Mouse (Mus musculus): ENCODE measurements around the gene Slc35d3. TPM values are rescaled to one million over a fixed set of nuclear protein-coding genes. Genes with fewer than 3 reads are reported as not detected.

Slc35d3 gene
- polyA plus RNA-seq, 1 experiment from 2014 or later, result not detected

GRCm38 (mm10) chr10:19877257-19877656 is 26.0 kb upstream of the Slc35d3 start:
- POLR2A ChIA-PET, result no interaction called here
- no peaks in the 10 kb centered on the region for H3K27me3 ChIP-seq
- DNase-seq (ENCODE audit: low read depth, low spot score) (peak; percentile 43), ATAC-seq (peak; percentile 36)
- in situ Hi-C loops (cut with MboI; ENCODE audit: low pct_unique_long_range_greater_than_20kb), result no loop called here
- CTCF ChIA-PET, result interaction anchor here (0.6 to 3.6 kb wide), 3 partner anchors 8 to 83 kb away, joined by 3 to 14 read pairs (median 6); no protein-coding TSS in a partner anchor
- no peak for TF ChIP-seq CTCF (IDR thresholded peaks at IDR 0.05)

GRCm38 (mm10) chr10:19876669-19877068 is 25.4 kb upstream of the Slc35d3 start:
- CTCF ChIA-PET, result interaction anchor here (2.4 to 3.6 kb wide), 2 partner anchors 9 to 11 kb away, joined by 6 to 14 read pairs; no protein-coding TSS in a partner anchor
- in situ Hi-C loops (cut with MboI; ENCODE audit: low pct_unique_long_range_greater_than_20kb), result no loop called here
- POLR2A ChIA-PET, result interaction anchor here (0.5 to 0.7 kb wide), 3 partner anchors 15 to 64 kb away, joined by 3 read pairs; no protein-coding TSS in a partner anchor
- ATAC-seq (no peak), DNase-seq (ENCODE audit: low read depth, low spot score) (no peak)
- no peak for TF ChIP-seq CTCF (IDR thresholded peaks at IDR 0.05)
- H3K27me3 ChIP-seq, result no peaks in the 10 kb centered on the region

GRCm38 (mm10) chr10:19875346-19875745 is 24.1 kb upstream of the Slc35d3 start:
- DNase-seq (ENCODE audit: low read depth, low spot score) (peak; percentile 38), ATAC-seq (peak; percentile 63)
- no peaks in the 10 kb centered on the region for H3K27me3 ChIP-seq
- no peak for TF ChIP-seq CTCF (IDR thresholded peaks at IDR 0.05)
- POLR2A ChIA-PET, result interaction anchor here (0.7 kb wide), 1 partner anchor 62 kb away, joined by 5 read pairs; no protein-coding TSS in a partner anchor
- in situ Hi-C loops (cut with MboI; ENCODE audit: low pct_unique_long_range_greater_than_20kb), result no loop called here
- CTCF ChIA-PET, result interaction anchor here (0.7 to 3.6 kb wide), 5 partner anchors 10 to 31 kb away, joined by 3 to 14 read pairs (median 3); no protein-coding TSS in a partner anchor

DNA sequence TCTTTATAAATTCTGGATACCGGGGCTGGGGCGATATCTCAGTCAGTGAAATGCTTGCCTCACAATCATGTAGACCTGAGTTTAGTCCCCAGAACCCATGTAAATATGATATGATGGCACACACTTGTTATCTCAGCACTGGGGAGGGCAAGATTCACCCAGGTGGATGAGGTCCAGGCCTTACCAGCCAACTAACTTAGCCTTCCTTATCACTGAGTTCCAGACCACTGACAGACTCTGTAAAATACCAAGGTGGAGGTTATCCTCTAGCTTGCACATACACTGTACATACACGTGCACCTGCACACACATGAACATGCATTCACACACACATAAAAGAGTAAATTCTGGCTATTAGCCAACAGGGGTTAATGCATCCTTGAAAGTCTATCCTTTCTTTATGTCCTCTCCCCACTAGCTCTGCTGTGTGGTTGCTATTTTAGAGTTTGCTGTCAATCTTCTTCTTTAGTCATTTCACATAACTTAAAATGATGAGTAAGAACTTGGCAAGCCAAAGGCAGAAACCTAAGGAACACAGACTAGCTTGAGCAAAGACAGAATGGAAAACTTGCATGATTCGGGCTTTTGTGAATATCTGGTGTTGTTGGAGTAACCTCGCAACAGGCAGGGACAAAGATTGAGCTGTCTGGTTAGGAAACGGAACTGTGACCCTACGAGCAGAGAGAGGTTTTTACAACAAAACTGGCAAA is 4.5 kb upstream of the Slc35d3 start:
- in situ Hi-C loops (cut with MboI; ENCODE audit: low pct_unique_long_range_greater_than_20kb), result no loop called here
- ChIA-PET POLR2A (interaction anchor here (0.6 kb wide), 1 partner anchor 252 kb away, joined by 3 read pairs; no protein-coding TSS in a partner anchor), CTCF (interaction anchor here (0.9 to 2.6 kb wide), 3 partner anchors 12 to 75 kb away, joined by 3 to 7 read pairs (median 4); no protein-coding TSS in a partner anchor)
- TF ChIP-seq CTCF (IDR thresholded peaks at IDR 0.05), result no peak
- DNase-seq (ENCODE audit: low read depth, low spot score) (no peak), ATAC-seq (no peak)
- peaks cover 15% of the 10 kb centered on the region for H3K27me3 ChIP-seq

- DNase-seq (ENCODE audit: low read depth, low spot score) (no peak), ATAC-seq (no peak)
- TF ChIP-seq CTCF (IDR thresholded peaks at IDR 0.05), result no peak
- H3K27me3 ChIP-seq, result peaks cover 35% of the 10 kb centered on the region
- in situ Hi-C loops (cut with MboI; ENCODE audit: low pct_unique_long_range_greater_than_20kb), result no loop called here
- ChIA-PET POLR2A (no interaction called here), CTCF (interaction anchor here (1.1 to 1.9 kb wide), 2 partner anchors 9 to 17 kb away, joined by 4 to 7 read pairs; no protein-coding TSS in a partner anchor)
These were observed 2.4 kb upstream of the Slc35d3 start for GRCm38 (mm10) chr10:19853609-19854008.

- ChIA-PET POLR2A (no interaction called here), CTCF (interaction anchor here (1.1 to 1.9 kb wide), 2 partner anchors 9 to 18 kb away, joined by 4 to 7 read pairs; no protein-coding TSS in a partner anchor)
- in situ Hi-C loops (cut with MboI; ENCODE audit: low pct_unique_long_range_greater_than_20kb), result no loop called here
- H3K27me3 ChIP-seq, result peaks cover 43% of the 10 kb centered on the region
- ATAC-seq (no peak), DNase-seq (ENCODE audit: low read depth, low spot score) (no peak)
- TF ChIP-seq CTCF (IDR thresholded peaks at IDR 0.05), result no peak
These were observed 1.5 kb upstream of the Slc35d3 start for GRCm38 (mm10) chr10:19852776-19853175.

GRCm38 (mm10) chr10:19850544-19850997 is 688 bp downstream of the Slc35d3 start:
- CTCF ChIA-PET, result no interaction called here
- no peak for DNase-seq (ENCODE audit: low read depth, low spot score)

DNA sequence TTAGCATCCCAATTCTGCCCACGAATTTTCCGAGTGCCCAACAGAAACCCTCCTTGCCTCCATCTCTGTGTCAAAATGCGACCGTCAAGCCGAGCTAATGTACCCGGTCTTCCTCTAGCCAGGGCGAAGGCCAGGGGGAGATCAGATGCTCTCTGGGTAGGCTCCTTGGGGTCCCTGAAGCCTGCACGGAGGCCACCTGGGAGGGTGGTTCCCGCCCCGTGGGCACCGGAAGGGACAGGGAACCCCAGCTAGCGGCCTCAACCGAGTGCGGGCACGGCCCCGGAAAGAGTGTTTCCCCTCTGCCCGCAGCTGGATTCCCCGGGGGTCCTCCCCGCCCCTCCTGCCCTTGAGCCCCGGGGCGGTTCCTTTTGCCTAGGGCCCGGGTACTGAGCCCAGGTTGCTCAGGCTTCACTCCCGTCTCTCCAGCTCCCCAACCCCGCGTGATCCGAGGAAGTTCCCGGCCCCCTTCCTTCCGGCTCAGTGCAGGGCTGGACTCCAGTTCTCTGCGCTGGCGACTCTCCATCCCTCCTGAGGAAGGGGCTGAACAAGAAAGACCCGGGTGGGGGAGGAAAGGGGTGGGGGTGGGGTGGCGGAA is 1.4 kb downstream of the Slc35d3 start:
- in situ Hi-C loops (cut with MboI; ENCODE audit: low pct_unique_long_range_greater_than_20kb), result no loop called here
- no peak for TF ChIP-seq CTCF (IDR thresholded peaks at IDR 0.05)
- POLR2A ChIA-PET, result no interaction called here
- H3K27me3 ChIP-seq, result peaks cover 44% of the 10 kb centered on the region
- CTCF ChIA-PET, result no interaction called here
- no peak for DNase-seq (ENCODE audit: low read depth, low spot score)
- ATAC-seq, result no peak

More at GRCm38 (mm10) chr10:19850544-19850997, 688 bp downstream of the Slc35d3 start:
- ATAC-seq, result peak; percentile 10
- H3K27me3 ChIP-seq, result peaks cover 44% of the 10 kb centered on the region
- TF ChIP-seq CTCF (IDR thresholded peaks at IDR 0.05), result no peak
- POLR2A ChIA-PET, result no interaction called here
- in situ Hi-C loops (cut with MboI; ENCODE audit: low pct_unique_long_range_greater_than_20kb), result no loop called here

DNA sequence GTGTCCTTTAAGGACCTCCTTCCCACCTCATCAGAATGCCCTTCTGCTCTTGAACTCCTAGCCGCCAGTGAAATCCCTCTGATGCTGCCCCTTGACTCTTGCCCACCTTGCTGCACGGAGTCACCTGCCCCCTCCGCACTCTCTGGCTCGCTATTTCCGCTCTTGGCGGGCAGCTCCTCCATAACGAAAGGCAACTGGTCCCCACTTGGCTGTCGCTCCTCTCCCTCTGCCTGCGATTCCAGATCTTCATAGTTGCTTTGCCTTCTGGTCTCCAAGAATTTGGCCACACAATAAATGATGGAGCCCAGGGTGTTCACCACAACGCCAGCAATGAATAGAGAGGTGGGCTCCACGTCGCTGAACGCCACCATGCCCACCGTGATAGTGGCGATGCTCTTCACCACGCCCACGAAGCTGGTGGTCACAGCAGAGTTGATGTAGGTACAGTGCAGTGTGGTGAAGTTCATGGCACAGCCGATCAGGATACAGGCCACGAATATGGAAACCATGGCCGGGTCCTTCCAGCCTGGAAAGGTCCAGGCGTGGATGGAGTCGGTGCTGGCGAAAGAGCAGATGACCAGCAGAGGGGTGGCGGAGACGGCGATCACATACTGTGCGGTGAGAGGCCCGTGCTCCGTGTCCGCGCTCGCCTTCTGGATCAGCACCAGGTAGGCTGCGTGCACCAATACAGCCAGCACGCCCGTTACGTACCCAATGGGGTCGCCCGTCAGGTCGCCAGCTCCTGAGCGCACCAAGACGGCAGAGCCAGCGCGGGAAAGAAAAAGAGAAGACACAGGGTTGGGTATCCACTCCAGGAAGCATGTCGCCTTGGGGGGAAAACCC is 2.1 kb downstream of the Slc35d3 start:
- no peak for ATAC-seq
- CTCF ChIA-PET, result no interaction called here
- no peak for DNase-seq (ENCODE audit: low read depth, low spot score)
- POLR2A ChIA-PET, result no interaction called here
- TF ChIP-seq CTCF (IDR thresholded peaks at IDR 0.05), result no peak
- in situ Hi-C loops (cut with MboI; ENCODE audit: low pct_unique_long_range_greater_than_20kb), result no loop called here
- peaks cover 44% of the 10 kb centered on the region for H3K27me3 ChIP-seq

- CTCF ChIA-PET, result no interaction called here
- no peak for TF ChIP-seq CTCF (IDR thresholded peaks at IDR 0.05)
- ATAC-seq (no peak), DNase-seq (ENCODE audit: low read depth, low spot score) (no peak)
- in situ Hi-C loops (cut with MboI; ENCODE audit: low pct_unique_long_range_greater_than_20kb), result no loop called here
- peaks cover 31% of the 10 kb centered on the region for H3K27me3 ChIP-seq
- POLR2A ChIA-PET, result no interaction called here
These were observed 11.4 kb downstream of the Slc35d3 start for GRCm38 (mm10) chr10:19839836-19840235.
